Mouse (Mus musculus) right cerebral cortex, postnatal 10 days (tissue): ENCODE measurements around the gene Gm9944.

ENCODE experiments used
- DNase-seq, 2 experiments: peaks; one replicate each; pipeline ENCODE4 v3.0.0; 2021; ENCODE audit warnings: low spot score in 2 of 2

Gene Gm9944

GRCm38 (mm10) chr4:144453217-144453616 lies at the start of gene Gm9944:
Gene Gm9944 (minus strand): TSS chr4:144453317.
- DNase-seq = no peak

GRCm38 (mm10) chr4:144493331-144493730 lies 40.2 kb upstream of the Gm9944 start:
- no peak for DNase-seq

GRCm38 (mm10) chr4:144468091-144468490 lies 15.0 kb upstream of the Gm9944 start:
- DNase-seq = no peak

- no peak for DNase-seq
These were observed 12.1 kb upstream of the Gm9944 start for GRCm38 (mm10) chr4:144465206-144465605.

- no peak for DNase-seq
These were observed 10.5 kb upstream of the Gm9944 start, which contains the start of gene Aadacl3 for GRCm38 (mm10) chr4:144463656-144464055. Gene Aadacl3 (minus strand): TSS chr4:144463756.

GRCm38 (mm10) chr4:144448546-144448945 lies 4.6 kb downstream of the Gm9944 start:
- DNase-seq = no peak

- no peak for DNase-seq
These were observed 11.5 kb downstream of the Gm9944 start for GRCm38 (mm10) chr4:144441582-144441981.

- DNase-seq = no peak
These were observed 12.0 kb downstream of the Gm9944 start for GRCm38 (mm10) chr4:144441095-144441494.

GRCm38 (mm10) chr4:144438672-144439071 lies 14.4 kb downstream of the Gm9944 start, which contains the start of gene 1700012P22Rik:
Gene 1700012P22Rik (minus strand): TSS chr4:144438772.
- DNase-seq = no peak

- DNase-seq = no peak
These were observed 19.9 kb downstream of the Gm9944 start for GRCm38 (mm10) chr4:144433216-144433615.

GRCm38 (mm10) chr4:144430723-144431122 lies 22.4 kb downstream of the Gm9944 start:
- DNase-seq = no peak

- no peak for DNase-seq
These were observed 24.2 kb downstream of the Gm9944 start for GRCm38 (mm10) chr4:144428868-144429267.

- DNase-seq = no peak
These were observed 28.5 kb downstream of the Gm9944 start for GRCm38 (mm10) chr4:144424590-144424989.

- no peak for DNase-seq
These were observed 32.5 kb downstream of the Gm9944 start for GRCm38 (mm10) chr4:144420644-144421043.

GRCm38 (mm10) chr4:144408290-144408689 lies 44.8 kb downstream of the Gm9944 start, which contains the start of gene Pramef12:
Gene Pramef12 (minus strand): TSS chr4:144408464.
- no peak for DNase-seq

- no peak for DNase-seq
These were observed 46.9 kb downstream of the Gm9944 start for GRCm38 (mm10) chr4:144406261-144406660.

GRCm38 (mm10) chr4:144404456-144405086 lies 48.5 kb downstream of the Gm9944 start:
- no peak for DNase-seq
